Mouse (Mus musculus): ENCODE measurements around the gene Sfxn2. TPM values are rescaled to one million over a fixed set of nuclear protein-coding genes. Genes with fewer than 3 reads are reported as not detected.

Sfxn2 gene
- polyA plus RNA-seq (2017; shearing (Covaris generic)), result 1 to 10 TPM; 3.8 to 9.2 (median 8.7) TPM

DNA sequence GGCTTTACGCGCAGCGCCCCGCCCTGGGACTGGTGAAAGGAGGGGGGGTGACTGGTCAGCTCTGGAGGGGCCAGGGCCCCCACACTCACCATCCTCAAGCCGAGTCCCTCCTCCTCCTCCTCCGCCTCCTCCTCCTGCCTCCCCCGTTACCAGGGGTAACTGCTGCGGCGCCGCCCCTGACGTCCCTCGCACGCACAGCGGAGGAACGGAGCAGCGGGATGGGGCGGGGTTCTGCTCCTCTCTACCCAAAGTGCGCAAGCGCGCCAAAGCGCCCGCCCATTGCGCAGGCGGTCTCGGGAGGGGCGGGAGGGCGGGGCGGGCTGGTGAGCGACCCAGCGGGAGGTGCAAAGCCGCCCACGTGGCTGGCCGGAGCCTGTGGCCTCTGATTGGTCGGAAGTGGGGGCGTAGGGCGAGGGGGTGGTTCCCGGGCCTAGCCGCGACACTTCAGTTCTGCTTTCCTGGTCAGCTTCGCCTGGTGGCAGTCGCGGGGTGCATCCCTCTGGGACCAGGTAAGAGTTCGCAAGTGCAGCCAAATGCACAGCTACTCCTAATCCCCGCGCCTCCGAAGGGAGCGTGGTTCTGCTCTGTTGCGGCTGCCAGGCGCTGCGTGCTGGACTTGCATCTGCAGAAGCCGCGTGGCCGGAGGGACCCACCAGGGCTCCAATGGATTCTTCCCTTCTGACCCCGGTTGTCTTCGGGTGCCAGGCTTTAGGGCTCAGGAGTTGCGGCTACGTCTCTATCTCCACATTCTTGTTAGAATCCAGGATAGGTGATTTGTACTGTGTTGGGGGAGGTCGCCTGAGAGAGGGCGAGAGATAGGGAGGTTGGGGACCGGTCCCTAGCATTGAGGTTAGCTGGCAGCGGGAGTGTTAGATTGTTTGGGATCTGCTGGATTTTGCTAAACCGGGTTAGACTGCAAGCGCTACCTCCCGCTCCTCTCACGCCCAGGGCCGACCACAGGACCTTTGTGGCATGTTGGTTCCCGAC, at the start of gene Sfxn2, which contains the start of gene Arl3:
TSS of gene Sfxn2 (plus strand) at position 415 of the 987 bp plus-strand sequence.
TSS of gene Arl3 (minus strand) at position 248 of the 987 bp plus-strand sequence.
- peak; percentile 85 for ATAC-seq

DNA sequence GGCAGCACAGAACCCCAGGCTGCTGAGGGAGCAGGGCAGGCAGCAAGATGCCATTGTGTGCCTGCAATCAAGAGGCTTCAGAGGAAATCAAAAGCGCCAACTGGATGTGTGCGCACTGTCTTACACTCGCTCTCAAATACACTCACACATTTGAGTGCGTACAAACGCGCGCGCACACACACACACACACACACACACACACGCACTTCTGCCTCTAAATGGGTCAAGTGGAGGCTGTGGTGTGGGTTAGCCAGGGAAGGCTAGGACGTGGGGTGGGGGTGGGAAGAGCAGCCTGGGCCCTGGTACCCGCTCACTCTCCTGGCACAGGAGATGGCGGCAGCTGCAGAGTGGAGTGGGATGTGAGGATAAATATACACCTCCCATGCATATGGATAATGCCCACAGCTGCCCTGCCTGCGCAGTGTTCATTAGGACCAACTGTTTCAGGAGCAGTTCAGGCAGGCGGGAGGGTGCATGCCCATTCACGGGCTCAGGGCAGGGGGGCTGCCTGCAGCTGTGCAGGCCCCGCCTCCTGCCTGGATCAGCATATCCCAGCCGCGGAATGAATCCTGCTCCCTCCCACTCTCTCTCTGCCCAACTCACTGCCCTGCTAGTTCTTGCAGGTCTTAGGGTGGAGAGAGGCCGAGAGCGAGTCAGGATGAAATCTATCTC, 49.5 kb upstream of the Sfxn2 start:
- no peak for ATAC-seq

DNA sequence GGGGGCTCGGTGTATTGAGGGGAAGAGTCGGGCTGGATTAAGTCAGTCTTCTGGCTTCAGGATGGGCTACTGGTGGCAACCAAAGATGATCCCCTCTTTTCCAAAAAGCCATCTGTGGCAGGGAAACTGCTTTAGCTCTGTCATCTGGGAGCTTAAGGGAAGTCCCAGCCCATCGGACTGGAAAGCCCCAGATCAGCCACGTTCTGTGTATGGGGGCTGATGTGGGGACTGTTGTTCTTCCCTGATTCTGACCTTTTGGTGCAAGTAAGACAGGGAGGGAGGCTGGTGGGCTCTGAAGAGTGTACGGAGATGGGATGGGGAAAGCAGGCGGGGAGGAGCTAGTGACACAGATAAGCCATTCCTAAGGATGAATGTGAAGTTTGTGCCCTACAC, 49.0 kb upstream of the Sfxn2 start:
- no peak for ATAC-seq

DNA sequence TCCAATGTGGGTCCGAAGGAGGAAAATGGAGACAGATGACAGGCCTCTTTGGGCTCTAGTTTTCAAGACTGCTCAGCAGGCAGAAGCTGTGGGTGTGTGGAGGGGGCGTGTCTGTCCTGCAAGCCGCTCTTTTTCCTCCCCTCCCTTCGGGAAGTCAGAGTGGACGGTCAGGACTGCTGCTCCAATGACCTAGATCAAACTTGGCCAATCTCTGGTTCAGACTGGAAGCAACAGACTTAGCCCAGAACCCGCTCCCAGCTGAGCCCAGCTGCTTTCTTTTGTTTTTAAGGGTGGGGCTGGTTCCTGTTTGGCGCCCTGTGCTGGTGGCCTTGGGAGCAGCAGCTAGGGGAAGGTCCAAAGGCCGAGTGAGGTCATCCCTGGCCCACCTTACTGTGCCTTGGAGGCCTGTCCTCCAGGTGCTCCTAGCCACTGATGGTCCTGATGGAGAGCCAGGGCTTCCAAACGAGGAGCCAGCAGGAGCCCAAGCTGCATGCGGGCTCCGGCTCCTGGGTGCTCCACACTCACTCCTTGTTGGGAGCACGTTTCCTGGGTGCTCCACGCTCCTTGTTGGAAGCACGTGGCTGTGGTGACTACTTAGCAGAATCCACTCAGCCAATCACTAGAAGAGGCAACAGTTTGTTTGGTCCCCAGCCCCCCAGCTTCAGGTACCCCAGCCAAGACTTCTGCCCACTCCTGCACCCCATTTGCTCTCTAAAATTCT, 48.4 kb upstream of the Sfxn2 start:
- no peak for ATAC-seq

DNA sequence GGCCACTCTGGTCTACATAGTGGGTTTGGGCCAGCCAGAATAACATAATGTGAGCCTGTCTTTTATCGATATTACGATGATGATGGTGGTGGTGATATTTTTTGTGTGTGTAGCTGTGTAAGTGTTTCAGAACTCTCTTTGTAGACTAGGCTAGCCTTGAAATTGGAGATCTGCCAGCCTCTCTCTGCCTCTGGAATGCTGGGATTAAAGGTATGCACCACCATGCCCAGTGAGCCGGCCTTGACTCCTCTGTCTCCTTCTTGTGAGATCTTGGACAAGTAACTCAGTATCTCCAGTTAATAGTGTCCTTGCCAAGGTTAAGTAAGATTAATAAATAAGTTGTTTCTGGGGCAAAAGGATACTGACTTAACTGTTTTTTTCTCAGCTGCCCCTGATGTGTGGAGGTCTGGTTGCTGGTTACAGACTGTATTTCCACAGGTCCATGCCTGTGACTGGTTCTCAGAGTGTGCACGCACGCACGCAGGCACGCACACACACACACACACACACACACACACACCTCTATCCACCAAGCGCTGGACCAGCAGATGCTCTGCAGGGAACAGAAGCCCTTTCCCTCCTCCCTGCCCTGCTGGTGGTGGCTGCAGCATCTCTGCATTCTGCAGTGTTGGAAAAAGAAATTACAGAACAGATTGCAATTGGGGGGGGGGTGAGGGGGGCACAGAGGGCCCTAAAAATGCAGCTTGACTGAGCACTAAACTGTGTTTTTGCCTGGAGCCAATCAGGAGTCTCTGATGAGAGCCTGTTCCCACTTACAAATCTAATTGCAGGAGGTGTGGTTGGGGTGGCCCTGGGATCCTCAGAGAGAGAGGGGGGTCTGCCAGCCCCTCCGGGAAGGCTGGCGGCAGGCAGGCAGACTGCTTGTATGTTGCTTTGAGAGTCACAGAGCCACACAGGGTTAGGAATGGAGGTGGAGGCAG, 47.2 kb upstream of the Sfxn2 start:
- ATAC-seq, result no peak

DNA sequence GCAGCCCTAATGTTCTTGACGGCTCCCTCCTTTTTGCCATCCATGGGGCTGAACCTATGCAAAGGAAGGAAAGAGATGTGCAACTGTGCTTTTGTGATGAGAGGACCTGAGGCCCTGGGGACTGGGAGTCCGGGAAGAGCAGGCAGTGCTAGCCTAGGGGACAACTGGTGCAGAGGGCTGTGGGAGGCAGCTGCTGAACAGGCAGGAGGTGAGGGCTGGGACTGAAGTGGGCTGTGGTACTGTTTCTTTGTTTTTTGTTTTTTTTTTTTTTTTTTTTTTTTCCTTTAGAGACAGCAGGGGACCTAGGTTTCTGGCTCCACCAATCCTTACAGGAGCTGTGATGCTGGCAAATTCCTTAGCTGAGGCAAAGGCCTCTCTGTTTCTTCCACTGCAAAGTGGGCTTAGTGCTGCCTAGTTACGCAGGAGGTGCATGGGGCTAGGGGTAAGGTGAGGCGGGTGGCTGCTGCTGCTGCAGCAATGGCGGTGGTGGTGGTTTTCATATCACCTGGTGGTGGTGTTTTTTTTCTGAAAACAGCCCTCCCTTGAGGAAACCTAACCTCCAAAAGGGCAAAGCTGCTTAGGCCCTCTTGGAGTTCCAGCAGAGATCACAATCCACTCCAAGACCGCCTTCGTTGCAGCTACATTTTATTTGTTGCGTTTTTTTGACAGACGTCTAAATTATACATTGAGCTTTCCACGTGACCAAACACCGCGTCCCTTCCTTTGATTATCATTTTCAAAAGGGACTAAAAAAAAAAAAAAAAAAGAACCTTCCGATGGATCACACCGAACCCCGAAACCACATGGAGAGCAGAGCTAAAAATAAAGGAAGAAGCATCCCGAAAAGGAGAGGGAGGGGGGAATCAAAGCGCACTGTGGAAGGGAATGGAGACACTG, 45.3 kb upstream of the Sfxn2 start:
- ATAC-seq, result no peak

DNA sequence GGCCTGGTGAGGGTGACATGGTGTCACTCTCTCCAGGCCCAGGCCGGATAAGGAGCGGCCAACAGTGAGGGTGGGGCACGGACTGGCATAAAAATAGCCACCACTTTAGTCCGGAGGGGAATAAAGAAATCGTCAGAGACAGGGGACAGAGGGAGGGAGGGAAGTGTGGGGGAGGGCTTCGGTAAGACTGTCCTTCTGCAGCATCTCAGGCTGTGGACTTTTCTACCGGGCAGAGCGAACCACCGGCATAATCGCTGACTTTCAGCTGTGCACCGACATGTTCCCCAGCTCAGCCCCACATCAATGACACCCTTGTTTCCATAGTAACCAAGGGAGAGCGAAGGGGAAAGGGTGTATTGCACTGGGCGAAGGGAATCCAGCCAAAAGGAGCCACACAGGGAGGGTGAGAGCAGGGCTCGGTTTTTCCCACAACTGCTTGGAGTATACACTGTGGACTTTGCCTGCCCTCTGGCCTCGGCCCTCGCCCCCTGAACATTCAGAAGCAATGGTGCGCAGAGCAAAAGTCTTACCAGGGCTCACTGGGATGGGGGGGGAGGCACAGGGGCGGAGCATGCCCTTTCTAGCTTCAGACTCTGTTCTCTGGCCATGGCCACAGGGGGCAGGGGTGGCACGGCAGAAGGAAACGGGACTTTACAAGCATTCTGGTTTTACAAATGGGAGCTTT, 44.5 kb upstream of the Sfxn2 start:
- ATAC-seq, result peak; percentile 77

DNA sequence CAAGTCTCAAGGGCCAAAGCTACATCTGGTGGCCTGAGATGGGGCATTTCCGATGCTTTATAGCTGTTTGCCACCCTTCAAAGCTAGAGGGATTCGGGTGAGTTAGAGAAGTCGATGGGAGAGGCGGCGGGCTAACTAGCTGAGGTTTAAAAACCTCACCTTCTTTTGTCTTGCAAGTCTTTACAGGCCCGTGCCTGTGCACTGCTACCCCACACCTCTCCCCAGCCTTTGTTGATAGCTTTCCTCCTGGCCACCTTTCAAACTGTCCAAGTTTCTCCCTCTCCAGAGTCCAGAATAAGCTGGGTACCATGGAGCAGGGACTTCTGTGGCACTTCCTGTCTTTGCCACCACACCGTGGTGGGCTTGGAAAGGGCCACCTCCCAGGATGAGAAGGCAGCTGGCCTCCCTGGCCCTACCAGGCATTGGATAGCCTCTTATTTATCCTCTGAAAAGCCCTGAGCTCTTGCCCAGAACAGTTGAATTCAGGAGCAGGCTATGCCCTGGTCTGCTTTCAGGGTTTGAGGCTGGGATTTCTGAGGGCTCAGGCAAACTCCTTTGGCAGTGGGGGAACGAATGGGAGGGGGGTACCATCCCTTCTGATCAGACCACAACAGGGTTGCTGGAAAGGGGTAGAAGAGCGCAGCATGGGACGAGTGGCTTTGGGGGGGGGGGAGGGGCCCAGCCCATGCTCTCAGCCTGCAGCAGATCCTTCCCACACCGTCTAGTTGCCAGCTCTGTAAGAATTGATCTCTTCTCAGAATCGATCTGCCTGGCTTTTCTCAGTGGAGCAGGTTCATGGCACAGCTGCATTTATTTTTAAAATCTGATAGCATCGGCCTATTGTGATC, 43.3 kb upstream of the Sfxn2 start:
- no peak for ATAC-seq

DNA sequence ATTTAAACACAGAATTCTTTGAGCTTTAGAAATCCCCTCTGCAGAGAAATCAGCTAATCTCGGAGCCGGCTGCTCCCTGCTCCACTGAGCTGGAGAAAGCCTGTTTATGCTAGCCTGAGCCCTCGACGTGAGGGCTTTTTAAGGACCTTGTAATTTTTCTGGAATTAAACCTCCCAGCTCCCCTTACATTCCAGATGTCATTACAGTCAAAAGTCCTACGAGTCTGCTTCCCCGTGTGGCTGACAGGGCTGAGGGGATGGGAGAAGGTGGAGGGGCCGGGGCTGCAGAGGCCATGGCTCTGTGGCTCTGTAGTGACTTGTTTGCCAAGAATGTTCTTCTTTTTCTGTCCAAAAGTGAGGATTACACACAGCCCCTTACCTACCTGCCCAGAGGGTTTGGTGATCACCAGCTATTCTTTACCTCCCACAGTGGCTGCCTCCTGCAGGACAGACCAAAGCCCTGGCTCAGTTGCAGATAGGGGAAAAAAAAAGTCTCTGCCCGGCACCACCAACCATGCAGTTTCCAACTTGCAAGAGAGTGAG, 42.6 kb upstream of the Sfxn2 start:
- no peak for ATAC-seq

DNA sequence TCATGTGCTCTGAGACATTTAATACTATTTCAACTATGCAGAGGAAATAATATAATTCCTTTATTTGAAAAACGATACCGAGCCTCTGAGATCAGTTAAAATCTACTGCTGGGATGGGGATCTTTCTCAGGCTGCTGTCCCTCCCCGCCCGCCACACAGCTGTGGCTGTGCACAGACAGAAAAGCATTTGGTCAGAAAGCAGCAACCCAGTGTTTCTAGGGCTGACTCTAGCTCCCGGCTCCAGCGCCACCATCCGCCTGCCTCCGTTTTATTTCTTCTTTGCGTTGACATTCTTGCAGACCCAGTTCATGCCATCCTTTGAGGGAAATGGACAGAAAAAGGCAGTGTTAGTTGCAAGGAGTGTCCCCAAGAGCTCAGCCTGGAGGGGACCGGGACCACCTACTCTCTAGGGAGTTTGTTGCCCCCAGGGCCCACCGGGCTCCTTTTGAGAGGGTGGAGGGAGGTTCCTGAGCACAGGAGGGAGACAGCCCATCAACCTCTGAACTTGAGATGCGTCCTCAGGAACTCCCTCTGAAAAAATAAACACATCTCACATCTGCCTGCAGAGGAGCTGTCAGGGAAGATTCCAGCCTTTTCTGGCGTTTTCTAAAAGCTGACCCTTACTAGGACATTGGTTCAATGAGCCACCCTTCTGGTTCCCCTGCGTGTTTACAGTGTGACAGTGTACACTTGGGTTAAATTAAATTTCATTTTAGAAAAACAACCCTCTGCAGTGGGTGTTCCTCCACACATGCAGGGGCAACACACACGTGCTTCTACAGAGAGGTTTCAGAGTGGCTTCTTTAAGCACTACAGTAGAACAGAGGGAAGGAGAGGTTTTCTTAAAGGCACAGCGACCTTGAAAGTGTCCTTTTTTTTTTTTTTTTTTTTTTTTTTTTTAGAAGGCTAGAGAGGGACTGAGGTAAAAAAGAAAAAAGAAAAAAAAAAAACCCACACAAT, 41.8 kb upstream of the Sfxn2 start:
- ATAC-seq, result no peak

DNA sequence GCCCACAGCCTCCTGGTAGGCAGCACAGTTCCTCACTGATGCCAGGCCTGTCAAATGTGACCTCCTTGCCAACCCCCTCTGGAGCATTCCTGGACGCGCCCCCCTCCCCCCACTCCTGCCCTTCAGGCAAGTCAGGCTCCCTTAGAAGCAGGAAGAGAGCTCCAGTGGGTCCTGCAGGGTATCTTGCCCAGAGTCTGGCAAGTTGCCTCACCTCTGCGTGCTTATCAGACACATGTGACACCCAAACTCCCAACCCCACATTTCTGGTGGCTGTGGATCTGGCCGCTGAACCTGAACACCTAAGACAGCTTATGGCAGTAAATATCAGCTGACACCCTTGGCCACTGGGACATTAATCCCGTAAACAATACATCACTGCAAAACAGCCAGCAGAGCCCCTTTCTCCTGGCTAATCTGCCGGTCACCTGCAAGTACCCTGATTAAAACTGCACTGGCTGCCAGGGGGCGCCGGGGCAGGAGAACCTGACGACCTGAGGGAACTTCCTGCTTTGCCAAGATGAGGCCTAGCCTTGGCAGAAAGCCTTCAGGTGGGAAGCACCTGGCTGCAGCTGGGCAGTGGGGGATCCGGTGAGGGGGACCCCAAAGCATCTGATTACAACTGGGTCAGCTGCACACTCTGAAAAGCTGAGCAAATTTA, 41.0 kb upstream of the Sfxn2 start:
- ATAC-seq, result no peak

DNA sequence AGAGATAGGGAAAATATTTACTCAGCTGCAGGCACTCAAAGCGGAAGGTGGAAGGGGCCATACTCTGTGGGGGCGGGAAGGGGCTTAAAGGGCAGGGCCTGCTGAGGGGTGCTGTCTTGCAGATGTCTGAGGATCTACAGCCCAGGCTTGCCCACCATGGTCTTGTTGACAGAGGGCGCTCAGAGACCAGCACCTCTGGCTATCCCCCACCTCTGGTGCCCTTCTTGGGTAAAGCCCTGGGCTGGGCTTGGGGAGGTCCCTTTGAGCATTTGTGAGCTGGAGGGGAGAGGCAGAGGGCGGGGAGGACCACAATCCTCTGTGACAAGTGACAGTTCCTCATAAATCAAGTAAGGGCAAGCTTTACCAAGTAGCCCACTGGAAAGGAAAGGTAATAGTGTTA, 40.1 kb upstream of the Sfxn2 start:
- no peak for ATAC-seq

DNA sequence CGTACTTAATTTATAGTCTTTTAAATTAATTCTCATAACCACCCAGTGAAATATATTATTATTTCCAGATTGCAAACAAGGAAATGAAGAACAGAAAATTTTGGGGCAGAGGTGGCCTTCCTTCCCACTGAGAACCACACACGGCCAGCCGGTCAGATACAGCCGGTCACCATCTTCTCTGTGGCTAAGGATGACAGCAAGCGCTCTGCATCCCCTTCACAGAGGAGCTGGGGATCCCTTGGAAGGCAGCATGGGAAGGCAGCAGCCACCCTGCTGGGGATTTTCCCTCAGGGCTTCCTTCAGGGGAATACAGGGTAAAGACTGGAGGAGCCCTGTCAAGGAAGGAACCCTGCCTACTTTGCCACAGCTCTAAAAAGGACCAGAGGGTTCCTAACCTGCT, 39.6 kb upstream of the Sfxn2 start:
- no peak for ATAC-seq

DNA sequence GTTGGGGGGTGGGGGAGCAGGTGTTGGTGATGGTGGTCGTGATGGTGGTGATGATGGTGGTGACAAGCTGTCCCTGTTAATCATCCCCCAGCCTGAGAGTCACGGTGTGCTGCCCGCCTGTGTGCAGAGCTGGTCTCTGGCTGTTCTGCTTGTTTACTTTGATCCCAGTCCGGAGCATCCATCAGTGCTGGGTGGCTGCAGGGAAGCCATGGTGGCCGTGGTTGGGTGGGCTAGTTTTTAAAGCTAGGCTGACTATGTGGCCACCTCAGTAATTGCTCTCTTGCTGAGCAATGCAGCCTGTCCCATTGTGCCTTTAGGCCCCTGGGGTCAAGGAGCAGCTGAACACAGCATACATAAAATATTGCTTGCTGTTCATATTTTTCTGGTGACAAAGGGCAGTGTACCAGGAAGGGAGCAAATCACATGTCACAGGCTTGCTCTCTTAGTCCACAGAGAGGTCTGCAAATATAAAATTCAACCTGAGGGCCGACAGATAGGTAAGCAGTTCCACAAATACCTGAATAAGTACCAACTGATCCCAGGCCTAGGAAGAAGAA, 38.5 kb upstream of the Sfxn2 start:
- ATAC-seq, result no peak

DNA sequence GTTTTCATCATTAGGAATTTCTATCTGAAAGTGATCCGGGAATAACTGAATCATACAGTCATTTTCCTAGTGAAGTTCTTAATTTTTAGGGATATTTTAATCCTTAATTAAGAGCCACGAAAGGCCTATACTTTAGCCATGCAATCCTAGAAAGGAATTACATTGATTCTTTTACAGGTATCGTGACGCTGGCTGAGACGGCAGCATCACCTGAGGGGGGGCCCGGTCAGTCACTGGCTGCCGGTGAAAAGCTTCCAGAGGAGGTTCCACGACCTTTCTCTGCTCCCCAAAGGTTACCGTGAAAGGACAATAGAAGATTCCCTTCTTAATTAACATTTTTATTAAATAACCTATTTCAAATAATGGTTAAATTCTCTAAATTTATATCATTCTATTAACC, 35.8 kb upstream of the Sfxn2 start:
- no peak for ATAC-seq

DNA sequence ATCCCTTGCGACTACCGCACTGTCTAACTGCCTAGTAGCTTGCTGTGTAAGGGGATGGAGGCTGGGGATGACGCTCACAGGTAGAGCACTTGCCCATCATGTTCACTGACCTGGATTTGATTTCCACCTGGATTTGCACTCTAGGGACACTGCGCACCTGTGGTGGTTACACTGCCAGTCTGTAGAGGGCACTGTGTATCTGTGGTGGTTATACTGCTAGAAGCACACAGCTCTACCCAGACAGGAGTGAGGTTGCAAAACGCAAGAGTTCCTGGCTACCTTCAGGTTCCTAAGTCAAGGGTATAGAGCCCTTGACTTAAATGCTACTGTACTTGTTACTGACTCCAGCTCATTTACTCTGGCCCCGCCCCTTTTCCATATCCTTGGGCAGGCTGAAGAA, 35.0 kb upstream of the Sfxn2 start:
- no peak for ATAC-seq

DNA sequence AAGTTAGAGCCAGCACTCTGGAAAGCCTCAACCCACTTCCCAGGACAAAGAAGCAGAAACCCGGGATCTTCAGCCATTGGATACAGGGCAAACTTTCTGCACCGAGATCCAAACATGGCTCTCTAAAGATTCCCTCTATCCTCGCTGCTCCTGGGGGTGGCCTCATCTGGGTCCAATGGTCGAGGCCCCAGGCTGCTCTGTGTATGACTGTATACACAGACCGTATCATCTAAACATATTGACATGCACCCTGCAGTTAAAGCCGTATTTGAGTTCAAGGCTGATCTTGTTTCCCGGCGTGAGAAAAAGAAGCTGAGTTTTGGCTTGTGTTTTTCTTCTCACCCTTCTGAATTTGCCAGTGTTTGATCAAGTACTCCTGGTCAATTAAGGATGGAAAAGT, 30.4 kb upstream of the Sfxn2 start:
- no peak for ATAC-seq
